Mouse (Mus musculus) kidney, postnatal 4 days (tissue): ENCODE data around the gene Tarsl2.

Experiments used
- DNase-seq, 2 experiments: peaks; one replicate each; pipeline ENCODE4 v3.0.0; 2021; ENCODE audit warnings: mixed read lengths in 2 of 2

Tarsl2 gene

DNA sequence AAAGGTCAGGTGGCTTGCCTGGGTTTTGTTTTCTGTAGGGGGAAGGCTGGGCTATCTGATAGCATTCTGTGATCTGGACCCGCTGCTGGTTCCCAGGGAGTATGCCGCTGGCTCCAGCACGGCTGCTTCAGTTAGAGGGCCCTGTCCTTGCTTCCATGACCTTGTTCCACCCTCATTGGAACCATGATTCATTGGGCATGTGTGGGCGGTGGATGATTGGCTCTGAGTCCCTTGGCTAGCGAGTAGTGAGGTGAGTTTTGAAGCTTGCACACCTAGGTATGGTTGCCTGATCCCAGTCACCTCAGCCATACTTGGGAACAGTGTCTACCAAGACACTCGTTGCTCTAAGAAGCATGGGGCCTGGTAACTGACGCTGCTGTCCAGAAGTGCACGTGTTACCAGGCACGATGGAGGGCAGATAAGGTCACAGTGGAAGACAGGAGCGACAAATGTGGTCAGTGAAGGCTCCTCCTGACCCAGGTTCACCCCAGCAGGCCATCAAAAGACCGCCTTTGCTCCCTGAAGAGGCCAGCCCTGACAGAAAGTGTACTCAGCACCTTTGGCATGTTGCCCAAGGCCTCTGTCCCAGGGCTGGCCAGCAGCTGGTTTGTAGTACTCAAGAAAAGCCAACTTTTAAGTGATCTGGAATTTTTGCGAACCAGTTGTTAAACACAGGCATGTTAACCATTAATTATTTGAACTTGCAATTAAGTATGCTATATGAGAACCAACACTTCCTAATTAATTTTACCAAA is 92.8 kb downstream of the Tarsl2 start:
- DNase-seq, result peak; percentile 76 to 84
